Mouse (Mus musculus) lung, embryonic 16.5 days (tissue): ENCODE data around the gene Cmss1. TPM values are rescaled to one million over a fixed set of nuclear protein-coding genes. Genes with fewer than 3 reads are reported as not detected.

Experiments
- ATAC-seq: fragments of 200-750 bp; cut with Nextera tagmentation; 2 replicates; pipeline ENCODE4 v1.8.0; 2017; ENCODE audit warnings: low read depth, mild to moderate bottlenecking, moderate library complexity
- H3K27ac ChIP-seq: fragments of 300-500 bp; sonication (generic); 2 replicates; pipeline ENCODE4 v1.5.1; 2014; ENCODE audit warnings: mild to moderate bottlenecking, control low read depth, low read length
- H3K27me3 ChIP-seq: fragments of 300-500 bp; sonication (generic); 2 replicates; pipeline ENCODE4 v1.6.1; 2014; ENCODE audit warnings: low read depth, low read length, mixed read lengths; ENCODE audit not compliant: control insufficient read depth, insufficient read depth
- H3K36me3 ChIP-seq: fragments of 300-500 bp; sonication (generic); 2 replicates; pipeline ENCODE4 v1.6.1; 2014; ENCODE audit warnings: low read length; ENCODE audit not compliant: control insufficient read depth, insufficient read depth
- H3K4me1 ChIP-seq: fragments of 300-500 bp; sonication (generic); replicated peaks from 2 replicates; pipeline ENCODE4 v1.6.1; 2014; ENCODE audit warnings: low read length, mixed read lengths; ENCODE audit not compliant: control insufficient read depth, insufficient read depth
- H3K4me2 ChIP-seq: fragments of 300-500 bp; sonication (generic); 2 replicates; pipeline ENCODE4 v1.6.1; 2014; ENCODE audit warnings: low read depth, low read length, control low read depth
- H3K4me3 ChIP-seq: fragments of 300-500 bp; sonication (generic); 2 replicates; pipeline ENCODE4 v1.5.1; 2014; ENCODE audit warnings: mild to moderate bottlenecking, low read length, control low read depth
- H3K9ac ChIP-seq: fragments of 300-500 bp; sonication (generic); 2 replicates; pipeline ENCODE4 v1.6.1; 2014; ENCODE audit warnings: low read length, control low read depth
- H3K9me3 ChIP-seq: fragments of 300-500 bp; sonication (generic); 2 replicates; pipeline ENCODE4 v1.6.1; 2016; ENCODE audit warnings: low read length; ENCODE audit not compliant: control insufficient read depth
- WGBS: fragments of 180-500 bp; shearing (Covaris S2); extraction: QIAGEN DNeasy Blood & Tissue Kit; methylation state at CpG from one replicate; pipeline ENCODE4 v1.1.7; 2014; 5-methylcytosine and 5-hydroxymethylcytosine counted together
- polyA plus RNA-seq: library from polyadenylated mRNA; unstranded; fragments of >200 nt; fragmentation: Nextera tagmentation; extraction: Ambion mirVana; gene quantifications from 2 replicates; pipeline ENCODE4 v1.2.1, GENCODE M21; 2015

Cmss1 gene
- polyA plus RNA-seq, 1 experiment from 2014 or later = 48.5 TPM

DNA sequence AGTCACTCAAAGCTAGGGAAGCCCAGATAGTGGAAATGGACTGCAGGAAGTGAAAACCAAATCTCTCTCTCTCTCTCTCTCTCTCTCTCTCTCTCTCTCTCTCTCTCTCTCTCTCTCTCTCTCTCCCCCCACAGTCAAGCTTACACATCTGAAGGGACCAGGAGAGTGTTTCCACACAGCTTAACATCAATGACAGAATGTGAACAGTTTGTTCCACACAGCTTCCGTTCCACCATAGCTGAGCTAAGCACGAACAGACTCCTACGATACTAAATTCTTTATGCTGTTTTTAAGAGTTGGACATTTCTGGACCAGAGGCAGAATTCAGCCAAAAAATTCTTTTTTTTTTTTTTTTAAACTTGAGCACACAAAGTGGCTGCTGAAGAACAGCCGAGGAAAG, 114.8 kb downstream of the Cmss1 start:
- H3K4me2 ChIP-seq = no peak overlapping the region
- no peak overlapping the region for H3K27ac ChIP-seq
- ATAC-seq = no peak
- 70% methylated on average over 4 of the region's 4 CpGs for WGBS
- H3K9ac ChIP-seq = no peak overlapping the region
- no peaks in the 10 kb centered on the region for H3K27me3 ChIP-seq
- no peaks in the 10 kb centered on the region for H3K9me3 ChIP-seq
- H3K4me1 ChIP-seq = peaks cover 4% of the 10 kb centered on the region
- H3K36me3 ChIP-seq = no peaks in the 10 kb centered on the region
- no peak overlapping the region for H3K4me3 ChIP-seq

DNA sequence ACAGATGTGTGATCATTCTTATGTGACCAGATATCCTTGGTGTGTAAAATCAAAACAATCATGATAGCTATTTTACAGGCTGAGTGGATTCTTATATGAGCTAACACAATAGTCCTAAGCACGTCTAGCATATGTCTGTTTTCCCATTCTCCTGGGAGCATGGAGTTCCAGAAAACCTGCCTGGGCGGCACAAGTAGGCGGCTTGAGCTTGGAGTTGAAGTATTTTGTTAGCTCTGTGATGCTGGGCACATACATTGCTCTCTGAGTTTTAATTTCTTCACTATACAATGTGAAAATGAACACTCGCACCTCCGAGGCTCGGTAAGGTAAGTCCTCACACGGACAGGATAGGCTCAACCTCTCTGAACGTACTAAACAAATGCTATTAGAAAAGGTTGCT, 116.0 kb downstream of the Cmss1 start:
- H3K36me3 ChIP-seq = no peaks in the 10 kb centered on the region
- 91% methylated on average over 8 of the region's 8 CpGs for WGBS
- H3K27ac ChIP-seq = no peak overlapping the region
- ATAC-seq = no peak
- no peak overlapping the region for H3K9ac ChIP-seq
- H3K4me1 ChIP-seq = no peaks in the 10 kb centered on the region; the same call in 1 of the 2 replicates
- no peaks in the 10 kb centered on the region for H3K9me3 ChIP-seq
- no peak overlapping the region for H3K4me2 ChIP-seq
- no peaks in the 10 kb centered on the region for H3K27me3 ChIP-seq
- no peak overlapping the region for H3K4me3 ChIP-seq

DNA sequence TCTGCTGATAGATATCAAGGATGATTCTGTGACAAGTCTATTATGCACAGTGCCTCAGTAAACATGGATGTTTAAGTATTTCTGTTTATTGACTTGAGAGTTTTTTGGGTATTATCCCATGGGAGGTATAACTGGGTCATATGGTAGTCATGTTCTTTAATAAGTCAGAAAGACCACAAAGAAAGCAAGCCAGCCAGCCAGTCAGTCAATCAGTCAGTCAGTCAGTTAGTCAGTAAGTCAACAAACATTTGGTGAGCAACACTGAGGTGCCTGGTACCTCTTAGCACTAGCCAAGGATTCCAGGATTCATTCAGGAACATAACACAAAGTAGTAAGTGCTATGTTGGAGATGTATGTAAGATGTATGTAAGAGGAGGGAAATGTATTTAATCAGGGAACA, 118.0 kb downstream of the Cmss1 start:
- ATAC-seq = no peak

DNA sequence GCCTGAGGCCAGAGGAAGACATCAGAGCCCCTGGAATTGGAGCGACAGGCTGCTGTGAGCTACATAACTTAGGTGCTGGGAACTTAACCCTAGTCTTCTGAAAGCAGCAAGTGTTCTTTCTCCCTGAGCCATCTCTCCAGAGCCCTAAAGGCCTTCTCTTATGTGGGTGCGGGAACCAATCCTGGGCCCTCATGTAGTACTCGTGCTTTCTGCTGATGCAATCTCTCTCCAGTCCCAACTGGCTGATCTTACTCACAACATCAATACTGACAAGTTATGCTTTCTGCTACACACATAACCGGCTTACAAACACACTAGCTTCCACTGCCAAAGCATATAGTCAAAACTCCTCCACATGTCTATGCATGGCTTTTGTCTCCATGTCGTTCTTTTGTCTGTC, 120.4 kb downstream of the Cmss1 start:
- Histone ChIP-seq H3K9me3 (no peaks in the 10 kb centered on the region; the same call in 1 of the 2 replicates), H3K27ac (no peak overlapping the region)
- 83% methylated on average over 5 of the region's 5 CpGs for WGBS

More for the DNA sequence above, 118.0 kb downstream of the Cmss1 start:
- Histone ChIP-seq H3K27me3 (no peaks in the 10 kb centered on the region), H3K36me3 (no peaks in the 10 kb centered on the region), H3K4me3 (no peak overlapping the region), H3K9me3 (no peaks in the 10 kb centered on the region), H3K27ac (no peak overlapping the region), H3K4me1 (peaks cover 7% of the 10 kb centered on the region), H3K9ac (no peak overlapping the region), H3K4me2 (no peak overlapping the region)

DNA sequence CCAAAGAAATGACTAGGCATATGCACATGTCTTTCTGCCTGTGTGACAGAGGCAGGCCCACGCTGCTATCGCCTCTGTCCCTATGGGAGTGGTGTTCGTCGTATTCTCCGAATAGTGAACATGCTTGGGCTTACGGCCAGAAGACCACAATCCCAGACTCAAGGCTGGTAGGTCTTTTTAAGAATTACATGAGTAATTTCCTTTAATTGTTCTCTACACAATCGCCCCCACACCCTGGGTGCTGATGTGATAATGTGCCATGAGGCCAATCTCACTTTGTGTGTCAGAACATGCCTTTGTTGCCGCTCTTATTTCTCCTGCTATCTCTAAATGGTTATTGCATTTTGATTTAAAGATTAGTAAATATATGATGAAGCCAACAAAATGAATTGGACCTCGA, 121.4 kb downstream of the Cmss1 start:
- Histone ChIP-seq H3K9ac (no peak overlapping the region), H3K27me3 (peaks cover 3% of the 10 kb centered on the region), H3K27ac (no peak overlapping the region), H3K4me2 (no peak overlapping the region), H3K4me3 (no peak overlapping the region), H3K9me3 (no peaks in the 10 kb centered on the region; the same call in 1 of the 2 replicates), H3K36me3 (no peaks in the 10 kb centered on the region), H3K4me1 (peaks cover 11% of the 10 kb centered on the region)
- 63% methylated on average over 9 of the region's 9 CpGs for WGBS
- peak; percentile 35; the same call in 1 of the 2 replicates for ATAC-seq

More for the DNA sequence above, 120.4 kb downstream of the Cmss1 start:
- no peak overlapping the region for H3K4me2 ChIP-seq
- no peak overlapping the region for H3K9ac ChIP-seq
- H3K27me3 ChIP-seq = peaks cover 3% of the 10 kb centered on the region
- H3K36me3 ChIP-seq = no peaks in the 10 kb centered on the region
- no peak overlapping the region for H3K4me3 ChIP-seq
- no peak for ATAC-seq
- H3K4me1 ChIP-seq = peaks cover 11% of the 10 kb centered on the region

DNA sequence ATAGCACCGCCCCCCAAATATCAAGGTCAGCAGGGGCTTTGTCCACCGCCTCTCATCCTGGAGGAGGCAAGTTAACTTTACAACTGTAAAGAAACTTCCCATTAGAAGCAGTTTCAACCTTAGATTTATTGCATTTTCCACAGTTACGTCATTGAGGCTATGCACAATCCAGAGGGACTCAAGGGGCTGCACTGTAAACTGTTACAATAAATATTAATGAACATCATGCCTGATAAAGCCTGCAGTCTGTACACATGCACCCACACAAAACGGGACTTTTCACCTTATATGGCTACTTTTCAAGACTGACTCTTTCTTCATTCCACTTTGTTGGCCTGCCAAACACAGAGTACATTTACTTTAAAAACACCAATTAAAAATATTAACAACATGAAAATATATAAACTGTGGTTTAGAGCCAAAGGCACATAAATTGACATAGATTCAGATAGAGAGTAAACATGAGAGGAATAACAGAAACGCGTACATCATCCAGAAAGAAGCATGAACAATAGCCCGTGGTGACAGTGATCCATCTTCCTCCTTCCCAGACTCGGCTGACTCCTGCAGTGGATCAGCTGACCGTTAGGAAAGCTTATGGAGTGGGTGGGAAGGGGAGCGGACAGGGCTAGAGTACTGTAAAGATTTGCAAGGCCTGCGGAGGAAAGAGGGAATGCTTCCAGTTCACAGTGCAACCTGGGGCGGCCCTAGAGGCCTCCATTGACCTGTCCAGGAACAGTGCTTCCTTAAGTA, 122.4 kb downstream of the Cmss1 start:
- no peak overlapping the region for H3K4me2 ChIP-seq
- H3K4me3 ChIP-seq = no peak overlapping the region
- H3K36me3 ChIP-seq = no peaks in the 10 kb centered on the region
- H3K27me3 ChIP-seq = peaks cover 3% of the 10 kb centered on the region
- WGBS = 31% methylated on average over 12 of the region's 12 CpGs
- H3K9me3 ChIP-seq = no peaks in the 10 kb centered on the region; the same call in 1 of the 2 replicates
- H3K9ac ChIP-seq = peak overlapping the region; percentile 35; the same call in 1 of the 2 replicates
- ATAC-seq = peak; percentile 84
- H3K4me1 ChIP-seq = peaks cover 11% of the 10 kb centered on the region
- peak overlapping the region; percentile 55 for H3K27ac ChIP-seq

DNA sequence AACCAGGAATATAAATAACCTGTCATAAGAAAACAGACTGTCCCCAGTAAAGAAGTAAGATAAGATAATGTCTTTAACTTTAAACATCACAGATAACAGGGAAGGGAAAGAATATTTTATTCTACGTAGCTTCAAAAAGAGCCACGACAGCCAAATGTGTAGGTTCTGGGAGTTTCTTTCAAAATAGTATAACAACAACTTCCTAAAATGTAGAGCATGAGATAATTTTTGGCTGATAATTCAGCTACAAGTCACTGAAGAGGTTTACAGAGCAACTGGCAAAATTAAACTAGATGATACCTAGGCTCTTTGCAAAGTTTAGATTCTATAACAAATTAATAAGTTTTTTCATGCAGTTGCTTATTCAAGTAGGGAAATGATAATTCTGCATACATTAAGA, 123.2 kb downstream of the Cmss1 start:
- no peak overlapping the region for H3K4me3 ChIP-seq
- peak overlapping the region; percentile 47; the same call in 1 of the 2 replicates for H3K27ac ChIP-seq
- no peaks in the 10 kb centered on the region; the same call in 1 of the 2 replicates for H3K9me3 ChIP-seq
- peaks cover 3% of the 10 kb centered on the region for H3K27me3 ChIP-seq
- H3K36me3 ChIP-seq = no peaks in the 10 kb centered on the region
- WGBS = 40% methylated on average over 2 of the region's 2 CpGs
- peaks cover 11% of the 10 kb centered on the region for H3K4me1 ChIP-seq
- no peak overlapping the region for H3K4me2 ChIP-seq
- H3K9ac ChIP-seq = no peak overlapping the region
- no peak for ATAC-seq

DNA sequence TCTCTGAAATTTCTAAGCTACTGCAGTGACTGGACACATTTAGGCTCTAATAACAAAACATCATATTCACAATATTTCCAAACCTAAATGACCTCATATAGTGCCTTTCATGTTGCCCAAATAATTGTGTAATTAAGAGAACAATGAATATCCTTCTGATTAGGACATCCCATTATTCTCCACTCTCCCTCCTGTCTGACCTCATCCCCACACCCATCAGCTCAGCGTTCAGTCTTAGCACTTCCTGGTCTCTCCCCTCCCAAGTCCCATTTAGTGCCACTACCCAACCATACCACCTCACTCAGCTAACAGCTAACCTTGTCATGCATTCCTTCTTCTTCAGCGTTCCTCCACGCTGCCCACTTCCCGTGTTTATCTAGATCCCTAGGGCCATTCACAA, 123.8 kb downstream of the Cmss1 start:
- Histone ChIP-seq H3K27ac (peak overlapping the region; percentile 47; the same call in 1 of the 2 replicates), H3K4me1 (peaks cover 11% of the 10 kb centered on the region), H3K4me2 (no peak overlapping the region), H3K9ac (no peak overlapping the region), H3K36me3 (no peaks in the 10 kb centered on the region), H3K4me3 (no peak overlapping the region), H3K27me3 (peaks cover 3% of the 10 kb centered on the region), H3K9me3 (no peaks in the 10 kb centered on the region; the same call in 1 of the 2 replicates)
- no peak for ATAC-seq
- 21% methylated on average over 4 of the region's 4 CpGs for WGBS

DNA sequence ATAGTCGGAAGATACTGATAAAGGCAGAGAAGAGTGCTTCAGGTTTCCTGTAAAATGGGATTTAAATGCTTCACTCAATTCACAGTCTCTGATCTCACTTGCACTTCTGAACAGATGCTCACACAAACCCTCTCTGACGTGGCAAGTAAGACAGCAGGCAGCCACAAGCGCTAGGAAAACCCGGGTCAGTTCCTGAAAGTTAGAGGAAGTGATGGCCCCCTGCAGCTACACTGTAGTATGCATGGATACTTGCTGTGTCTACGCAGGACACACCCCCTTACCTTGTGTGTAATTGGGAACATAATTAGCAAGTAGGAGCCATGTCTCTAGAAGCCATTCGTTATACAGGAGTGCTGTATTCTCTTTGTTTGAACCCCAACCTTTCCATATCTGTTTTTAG, 124.4 kb downstream of the Cmss1 start:
- H3K9me3 ChIP-seq = no peaks in the 10 kb centered on the region; the same call in 1 of the 2 replicates
- peaks cover 3% of the 10 kb centered on the region for H3K27me3 ChIP-seq
- no peak overlapping the region for H3K27ac ChIP-seq
- peaks cover 11% of the 10 kb centered on the region for H3K4me1 ChIP-seq
- H3K9ac ChIP-seq = no peak overlapping the region
- ATAC-seq = no peak
- H3K4me2 ChIP-seq = no peak overlapping the region
- WGBS = 57% methylated on average over 6 of the region's 6 CpGs
- H3K4me3 ChIP-seq = no peak overlapping the region
- H3K36me3 ChIP-seq = no peaks in the 10 kb centered on the region
